Mouse (Mus musculus) cortical plate, adult 2 months (tissue): Measurements from ENCODE around the gene Gtpbp6.

Experiments used
- CTCF ChIP-seq: fragments of 200-500 bp; IDR thresholded peaks from 2 replicates; pipeline ENCODE4 v1.5.1; 2011; ENCODE audit warnings: mild to moderate bottlenecking, control low read depth, low read length; ENCODE audit not compliant: insufficient read depth; ENCODE audit errors: extremely low read depth
- POLR2A ChIP-seq: fragments of 200-500 bp; IDR thresholded peaks from 2 replicates; pipeline ENCODE4 v1.6.1; 2011; ENCODE audit warnings: mild to moderate bottlenecking, low read length, control low read depth; ENCODE audit not compliant: insufficient read depth; ENCODE audit errors: extremely low read depth

DNA sequence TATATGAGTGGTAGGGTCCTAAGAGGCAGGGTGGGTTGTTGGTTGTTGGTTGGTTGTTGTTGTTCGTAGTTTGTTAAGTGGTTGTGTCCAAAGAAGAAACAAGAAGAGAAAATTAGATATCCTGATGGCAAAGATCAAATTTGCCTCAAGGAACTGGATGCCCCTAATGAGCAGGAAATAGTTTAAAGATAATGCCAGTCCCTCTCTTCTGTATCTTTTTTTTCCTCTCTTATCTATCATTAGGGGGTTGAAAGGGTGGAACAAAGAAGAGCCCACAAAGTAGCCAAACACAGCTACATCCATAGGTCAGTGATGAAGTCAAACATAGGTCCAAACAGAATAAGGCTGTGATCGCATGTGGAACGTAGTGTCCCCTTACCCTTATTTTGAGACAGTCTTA, 31.3 kb upstream of the Gtpbp6 start:
- no peak for TF ChIP-seq CTCF
- TF ChIP-seq POLR2A: no peak
